In the genomic region with DNA sequence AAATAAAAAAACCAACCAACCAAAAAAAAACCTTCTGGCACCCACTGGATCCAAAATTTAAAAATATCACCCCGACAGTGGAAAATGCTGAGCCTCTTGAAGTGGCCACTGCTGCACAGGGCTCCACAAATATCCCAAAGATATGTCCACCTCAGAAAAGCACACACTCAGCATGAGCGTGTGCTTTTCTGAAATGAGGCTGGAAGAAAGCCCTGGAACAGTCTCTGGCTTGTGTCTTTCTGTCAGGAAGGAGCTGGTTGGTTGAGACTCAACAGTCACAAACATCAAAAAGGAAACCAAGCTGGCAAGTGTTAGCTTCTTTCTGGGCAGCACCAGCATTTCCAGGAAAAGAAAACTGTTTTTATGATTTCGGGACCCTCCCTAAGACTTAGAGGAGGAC, we compare ENCODE assay signal across 13 mouse cellular contexts. TPM values are rescaled to one million over a fixed set of nuclear protein-coding genes. Genes with fewer than 3 reads are reported as not detected.
A peak's percentile ranks its signal among the peaks of the same experiment; 100 is the strongest.
DNase-seq lines count a peak whose midpoint lies in the region; ATAC-seq lines count a peak whose summit lies in the region.
"Had no signal": no experiment of that assay in that cellular context is flagged by ENCODE, and none has a peak within 500 bp of the region (broad histone marks: within the 10 kb centered on the region; RNA-seq: fewer than 3 reads in every experiment).

No protein-coding gene starts in this region.

- H3K27me3 ChIP-seq in heart, embryonic 14.5 days (ENCODE audit: control insufficient read depth, insufficient read depth, low read length) = no peaks in the 10 kb centered on the region
- no peaks in the 10 kb centered on the region for H3K27me3 ChIP-seq in liver, embryonic 11.5 days (replicated peaks; ENCODE audit: control insufficient read depth, insufficient read depth, low read length)
- no peaks in the 10 kb centered on the region for H3K27me3 ChIP-seq in midbrain, embryonic 10.5 days (ENCODE audit: low read depth, poor library complexity, severe bottlenecking)
- H3K27me3 ChIP-seq: limb, embryonic 12.5 days had no signal

- H3K27ac ChIP-seq in heart, embryonic 14.5 days (replicated peaks in 1 of 2; ENCODE audit: control insufficient read depth in 1 of 2, insufficient read depth in 1 of 2, low read depth in 2 of 2, low read length in 2 of 2) = peak overlapping the region; percentile 54 to 70
- no peak overlapping the region for H3K27ac ChIP-seq in liver, embryonic 11.5 days (ENCODE audit: low read depth, low read length)
- no peak overlapping the region for H3K27ac ChIP-seq in midbrain, embryonic 10.5 days (replicated peaks)
- H3K27ac ChIP-seq: limb, embryonic 12.5 days had no signal

- peak; percentile 63 to 73 for DNase-seq in heart, adult 18-20 months
- DNase-seq in heart, postnatal 36 days = no peak
- peak; percentile 34 for DNase-seq in CD4-positive, CD25-positive, alpha-beta regulatory T cell, adult 2 months (ENCODE audit: low read depth, low spot score)
- DNase-seq in adipocyte (ENCODE audit: low spot score) = peak; percentile 69
- DNase-seq in yolk sac, embryonic 10.5 days (ENCODE audit: low spot score) = no peak
- DNase-seq in liver, embryonic 11.5 days (ENCODE audit: low spot score) = no peak
- no peak for DNase-seq in midbrain, embryonic 10.5 days (ENCODE audit: low spot score)
- DNase-seq: adrenal gland, postnatal 25 days; kidney, adult 18-20 months; right cerebral cortex, postnatal 14 days had no signal

- intact Hi-C loops in heart, postnatal 36 days (cut with DNase I) = no loop called here

- H3K4me1 ChIP-seq in heart, embryonic 14.5 days (ENCODE audit: control insufficient read depth in 2 of 2, insufficient read depth in 2 of 2, low read length in 2 of 2) = peaks cover 9 to 25% of the 10 kb centered on the region in 2 experiments
- H3K4me1 ChIP-seq in liver, embryonic 11.5 days (replicated peaks; ENCODE audit: control insufficient read depth, insufficient read depth, low read length) = 0 out of 2 replicates have a peak, but pooled peaks cover 4% of the 10 kb centered on the region
- peaks cover 10% of the 10 kb centered on the region for H3K4me1 ChIP-seq in midbrain, embryonic 10.5 days
- H3K4me1 ChIP-seq: limb, embryonic 12.5 days had no signal

- H3K36me3 ChIP-seq in heart, embryonic 14.5 days (ENCODE audit: control insufficient read depth, insufficient read depth, low read length) = no peaks in the 10 kb centered on the region
- H3K36me3 ChIP-seq in liver, embryonic 11.5 days (ENCODE audit: control insufficient read depth, insufficient read depth, low read length) = no peaks in the 10 kb centered on the region
- H3K36me3 ChIP-seq in midbrain, embryonic 10.5 days = no peaks in the 10 kb centered on the region
- H3K36me3 ChIP-seq: limb, embryonic 12.5 days had no signal

- peak overlapping the region; percentile 43 for H3K4me2 ChIP-seq in heart, embryonic 14.5 days (ENCODE audit: low read length)
- H3K4me2 ChIP-seq in liver, embryonic 11.5 days = no peak overlapping the region
- H3K4me2 ChIP-seq: limb, embryonic 12.5 days had no signal

- no peaks in the 10 kb centered on the region for H3K9me3 ChIP-seq in heart, embryonic 14.5 days (ENCODE audit: control insufficient read depth, low read length)
- no peaks in the 10 kb centered on the region for H3K9me3 ChIP-seq in liver, embryonic 11.5 days (ENCODE audit: control insufficient read depth, low read length)
- H3K9me3 ChIP-seq in midbrain, embryonic 10.5 days (replicated peaks) = no peaks in the 10 kb centered on the region
- H3K9me3 ChIP-seq: limb, embryonic 12.5 days had no signal

- H3K4me3 ChIP-seq in heart, embryonic 14.5 days (ENCODE audit: control insufficient read depth in 1 of 2, insufficient read depth in 1 of 2, low read depth in 1 of 2, low read length in 2 of 2) = no peak overlapping the region
- no peak overlapping the region for H3K4me3 ChIP-seq in liver, embryonic 11.5 days (ENCODE audit: low read depth, low read length)
- H3K4me3 ChIP-seq in midbrain, embryonic 10.5 days = no peak overlapping the region
- H3K4me3 ChIP-seq: limb, embryonic 12.5 days had no signal

- peak; percentile 57; the same call in 1 of the 2 replicates for ATAC-seq in heart, embryonic 14.5 days (ENCODE audit: insufficient number of reproducible peaks, insufficient read depth, low FRiP score, low read depth)
- ATAC-seq in liver, embryonic 11.5 days (replicated peaks; ENCODE audit: low FRiP score) = no peak
- ATAC-seq: midbrain, embryonic 16.5 days had no signal

- H3K9ac ChIP-seq in heart, embryonic 14.5 days (ENCODE audit: low read length) = no peak overlapping the region
- no peak overlapping the region for H3K9ac ChIP-seq in liver, embryonic 11.5 days (ENCODE audit: low read depth, low read length)
- H3K9ac ChIP-seq: limb, embryonic 12.5 days had no signal

- 15% methylated on average over 3 of the region's 3 CpGs for WGBS in heart, embryonic 14.5 days
- 65% methylated on average over 3 of the region's 3 CpGs for WGBS in liver, embryonic 11.5 days
- WGBS in midbrain, embryonic 10.5 days = 79% methylated on average over 3 of the region's 3 CpGs

RNA-seq across cellular contexts. Expression of a gene that starts 6.0 kb away (rescaled TPM):
- 10 to 100 TPM in 1 of 2 experiments, 1 to 10 TPM in 1; 9.2 to 33.3 TPM for total RNA-seq in heart, adult 18-20 months (2021)
- total RNA-seq in heart, postnatal 36 days (2021) = 1 to 10 TPM; 8.7 to 9.2 TPM
- polyA plus RNA-seq in heart, embryonic 14.5 days (2014; fragmentation: Nextera tagmentation; extraction: Ambion mirVana) = 6.2 and 7.9 TPM in 2 replicates
- 5.0 and 5.5 TPM in 2 replicates for polyA plus RNA-seq in liver, embryonic 11.5 days (2014; fragmentation: Nextera tagmentation; extraction: Ambion mirVana)
- 1.0 and 2.0 TPM in 2 replicates for polyA plus RNA-seq in midbrain, embryonic 10.5 days (2016; fragmentation: Nextera tagmentation; extraction: Ambion mirVana)

RNA-seq across cellular contexts. Expression of a gene that starts 6.1 kb away (rescaled TPM):
- 10 to 100 TPM; 10.0 to 30.3 TPM for total RNA-seq in heart, adult 18-20 months (2021)
- 10 to 100 TPM; 10.9 to 13.7 TPM for total RNA-seq in heart, postnatal 36 days (2021)
- 4.3 and 5.6 TPM in 2 replicates for polyA plus RNA-seq in heart, embryonic 14.5 days (2014; fragmentation: Nextera tagmentation; extraction: Ambion mirVana)
- 2.3 and 2.5 TPM in 2 replicates for polyA plus RNA-seq in liver, embryonic 11.5 days (2014; fragmentation: Nextera tagmentation; extraction: Ambion mirVana)
- polyA plus RNA-seq in midbrain, embryonic 10.5 days (2016; fragmentation: Nextera tagmentation; extraction: Ambion mirVana) = 0.56 and 0.57 TPM in 2 replicates

RNA-seq across cellular contexts. Expression of a gene that starts 21.9 kb away (rescaled TPM):
- total RNA-seq in heart, adult 18-20 months (2021) = 10 to 100 TPM; 51.2 to 53.4 TPM
- 10 to 100 TPM; 50.3 to 53.8 TPM for total RNA-seq in heart, postnatal 36 days (2021)
- 107 and 116 TPM in 2 replicates for polyA plus RNA-seq in heart, embryonic 14.5 days (2014; fragmentation: Nextera tagmentation; extraction: Ambion mirVana)
- 178 and 190 TPM in 2 replicates for polyA plus RNA-seq in liver, embryonic 11.5 days (2014; fragmentation: Nextera tagmentation; extraction: Ambion mirVana)
- polyA plus RNA-seq in midbrain, embryonic 10.5 days (2016; fragmentation: Nextera tagmentation; extraction: Ambion mirVana) = 141 and 142 TPM in 2 replicates

RNA-seq across cellular contexts. Expression of a gene that starts 25.0 kb away (rescaled TPM):
- 10 to 100 TPM in 1 of 2 experiments, 1 to 10 TPM in 1; 8.7 to 10.0 TPM for total RNA-seq in heart, adult 18-20 months (2021)
- total RNA-seq in heart, postnatal 36 days (2021) = 1 to 10 TPM; 8.3 to 9.9 TPM
- 13.3 and 14.1 TPM in 2 replicates for polyA plus RNA-seq in heart, embryonic 14.5 days (2014; fragmentation: Nextera tagmentation; extraction: Ambion mirVana)
- polyA plus RNA-seq in liver, embryonic 11.5 days (2014; fragmentation: Nextera tagmentation; extraction: Ambion mirVana) = 36.6 and 41.1 TPM in 2 replicates
- 27.1 and 31.4 TPM in 2 replicates for polyA plus RNA-seq in midbrain, embryonic 10.5 days (2016; fragmentation: Nextera tagmentation; extraction: Ambion mirVana)

Comparison
In these comparisons a context has a peak if more than half of its experiments do, and no peak if none do; other contexts are left out.
1. DNase-seq: peak in heart, adult 18-20 months (2 of 2), CD4-positive, CD25-positive, alpha-beta regulatory T cell, adult 2 months (single experiment) and adipocyte (single experiment); none in heart, postnatal 36 days (0 of 2), yolk sac, embryonic 10.5 days (single experiment), liver, embryonic 11.5 days (single experiment) and midbrain, embryonic 10.5 days (single experiment).
2. H3K27ac ChIP-seq: peak in heart, embryonic 14.5 days (2 of 2); none in liver, embryonic 11.5 days (single experiment) and midbrain, embryonic 10.5 days (single experiment).